Mouse (Mus musculus) neural tube, embryonic 14.5 days (tissue): ENCODE results near the gene Rab11fip4. TPM values are rescaled to one million over a fixed set of nuclear protein-coding genes. Genes with fewer than 3 reads are reported as not detected.
A peak's percentile ranks its signal among the peaks of the same experiment; 100 is the strongest.

Source experiments
- ATAC-seq: fragments of 200-750 bp; cut with Nextera tagmentation; 2 replicates; pipeline ENCODE4 v1.8.0; 2017; ENCODE audit warnings: low read depth, mild to moderate bottlenecking, moderate TSS enrichment, moderate library complexity
- H3K27ac ChIP-seq: fragments of 300-500 bp; sonication (generic); 2 replicates; pipeline ENCODE4 v1.5.1; 2014; ENCODE audit warnings: low read depth, mild to moderate bottlenecking, control low read depth, low read length, moderate library complexity, mixed read lengths
- H3K27me3 ChIP-seq: fragments of 300-500 bp; sonication (generic); 2 replicates; pipeline ENCODE4 v1.6.1; 2014; ENCODE audit warnings: low read length; ENCODE audit not compliant: control insufficient read depth, insufficient read depth
- H3K36me3 ChIP-seq: fragments of 300-500 bp; sonication (generic); 2 replicates; pipeline ENCODE4 v1.6.1; 2014; ENCODE audit warnings: low read length, mixed read lengths; ENCODE audit not compliant: control insufficient read depth, insufficient read depth
- H3K4me1 ChIP-seq: fragments of 300-500 bp; sonication (generic); 2 replicates; pipeline ENCODE4 v1.6.1; 2014; ENCODE audit warnings: low read length; ENCODE audit not compliant: control insufficient read depth, insufficient read depth
- H3K4me2 ChIP-seq: fragments of 300-500 bp; sonication (generic); 2 replicates; pipeline ENCODE4 v1.6.1; 2014; ENCODE audit warnings: mild to moderate bottlenecking, low read depth, low read length, control low read depth
- H3K4me3 ChIP-seq: fragments of 300-500 bp; sonication (generic); 2 replicates; pipeline ENCODE4 v1.5.1; 2014; ENCODE audit warnings: low read depth, low read length, control low read depth, mixed read lengths
- H3K9ac ChIP-seq: fragments of 300-500 bp; sonication (generic); replicated peaks from 2 replicates; pipeline ENCODE4 v1.6.1; 2014; ENCODE audit warnings: low read depth, mild to moderate bottlenecking, control low read depth, low read length, mixed read lengths
- H3K9me3 ChIP-seq: fragments of 300-500 bp; sonication (generic); 2 replicates; pipeline ENCODE4 v1.6.1; 2016; ENCODE audit warnings: low read length; ENCODE audit not compliant: control insufficient read depth
- WGBS: fragments of 180-500 bp; shearing (Covaris S2); extraction: QIAGEN DNeasy Blood & Tissue Kit; methylation state at CpG from one replicate; pipeline ENCODE4 v1.1.7; 2014; 5-methylcytosine and 5-hydroxymethylcytosine counted together
- polyA plus RNA-seq: library from polyadenylated mRNA; unstranded; fragments of >200 nt; fragmentation: Nextera tagmentation; extraction: Ambion mirVana; gene quantifications from 2 replicates; pipeline ENCODE4 v1.2.1, GENCODE M21; 2014

Rab11fip4 gene
- polyA plus RNA-seq, 1 experiment from 2014 or later: 23.1 TPM

GRCm38 (mm10) chr11:79703452-79703851 lies 112.4 kb downstream of the Rab11fip4 start:
- no peaks in the 10 kb centered on the region; the same call in 1 of the 2 replicates for H3K36me3 ChIP-seq
- H3K9ac ChIP-seq: peak overlapping the region; percentile 94; the same call in 1 of the 2 replicates
- H3K4me1 ChIP-seq: peaks cover 25% of the 10 kb centered on the region; the same call in 1 of the 2 replicates
- peak overlapping the region; percentile 63 for H3K4me2 ChIP-seq
- H3K9me3 ChIP-seq: no peaks in the 10 kb centered on the region
- no peaks in the 10 kb centered on the region for H3K27me3 ChIP-seq
- peak; percentile 9; the same call in 1 of the 2 replicates for ATAC-seq
- peak overlapping the region; percentile 98 for H3K27ac ChIP-seq
- peak overlapping the region; percentile 79 for H3K4me3 ChIP-seq
- WGBS: 3% methylated on average over 5 of the region's 5 CpGs

GRCm38 (mm10) chr11:79703885-79704291 lies 112.9 kb downstream of the Rab11fip4 start:
- under 1% methylated on average over 27 of the region's 27 CpGs for WGBS
- Histone ChIP-seq H3K4me2 (peak overlapping the region; percentile 63), H3K9me3 (no peaks in the 10 kb centered on the region), H3K36me3 (no peaks in the 10 kb centered on the region; the same call in 1 of the 2 replicates), H3K4me1 (peaks cover 25% of the 10 kb centered on the region; the same call in 1 of the 2 replicates), H3K9ac (peak overlapping the region; percentile 94), H3K27ac (peak overlapping the region; percentile 98), H3K4me3 (peak overlapping the region; percentile 79), H3K27me3 (no peaks in the 10 kb centered on the region)
- peak; percentile 76 for ATAC-seq

GRCm38 (mm10) chr11:79704318-79705150 lies 113.5 kb downstream of the Rab11fip4 start:
- peak overlapping the region; percentile 98 for H3K27ac ChIP-seq
- H3K9me3 ChIP-seq: no peaks in the 10 kb centered on the region
- no peaks in the 10 kb centered on the region; the same call in 1 of the 2 replicates for H3K36me3 ChIP-seq
- peaks cover 25% of the 10 kb centered on the region; the same call in 1 of the 2 replicates for H3K4me1 ChIP-seq
- ATAC-seq: peak; percentile 93
- H3K9ac ChIP-seq: peak overlapping the region; percentile 94
- no peaks in the 10 kb centered on the region for H3K27me3 ChIP-seq
- H3K4me2 ChIP-seq: peak overlapping the region; percentile 63
- H3K4me3 ChIP-seq: peak overlapping the region; percentile 79
- WGBS: under 1% methylated on average over 57 of the region's 61 CpGs

GRCm38 (mm10) chr11:79707084-79707483 lies 116.1 kb downstream of the Rab11fip4 start:
- Histone ChIP-seq H3K4me3 (no peak overlapping the region), H3K9ac (no peak overlapping the region), H3K9me3 (no peaks in the 10 kb centered on the region), H3K27me3 (peaks cover 3% of the 10 kb centered on the region; the same call in 1 of the 2 replicates), H3K27ac (no peak overlapping the region), H3K4me1 (peaks cover 19% of the 10 kb centered on the region), H3K36me3 (no peaks in the 10 kb centered on the region), H3K4me2 (no peak overlapping the region)
- 80% methylated on average over 3 of the region's 3 CpGs for WGBS
- ATAC-seq: no peak

GRCm38 (mm10) chr11:79710868-79711765 lies 120.1 kb downstream of the Rab11fip4 start:
- H3K4me1 ChIP-seq: peaks cover 8% of the 10 kb centered on the region
- H3K36me3 ChIP-seq: no peaks in the 10 kb centered on the region
- under 1% methylated on average over 89 of the region's 106 CpGs for WGBS
- H3K27ac ChIP-seq: no peak overlapping the region
- ATAC-seq: peak; percentile 80; the same call in 1 of the 2 replicates
- peak overlapping the region; percentile 59 for H3K4me3 ChIP-seq
- peak overlapping the region; percentile 99 for H3K4me2 ChIP-seq
- H3K9me3 ChIP-seq: no peaks in the 10 kb centered on the region
- H3K27me3 ChIP-seq: peaks cover 5% of the 10 kb centered on the region
- peak overlapping the region; percentile 56 for H3K9ac ChIP-seq

GRCm38 (mm10) chr11:79711766-79712369 lies 120.9 kb downstream of the Rab11fip4 start:
- no peaks in the 10 kb centered on the region for H3K9me3 ChIP-seq
- peaks cover 8% of the 10 kb centered on the region for H3K4me1 ChIP-seq
- 3% methylated on average over 46 of the region's 46 CpGs for WGBS
- H3K4me3 ChIP-seq: peak overlapping the region; percentile 59
- H3K27me3 ChIP-seq: peaks cover 5% of the 10 kb centered on the region
- ATAC-seq: no peak
- H3K27ac ChIP-seq: no peak overlapping the region
- no peaks in the 10 kb centered on the region for H3K36me3 ChIP-seq
- H3K9ac ChIP-seq: no peak overlapping the region; the same call in 1 of the 2 replicates
- H3K4me2 ChIP-seq: peak overlapping the region; percentile 99

GRCm38 (mm10) chr11:79713184-79713583 lies 122.2 kb downstream of the Rab11fip4 start:
- 25% methylated on average over 6 of the region's 6 CpGs for WGBS
- no peak overlapping the region for H3K27ac ChIP-seq
- no peak overlapping the region for H3K4me3 ChIP-seq
- H3K36me3 ChIP-seq: no peaks in the 10 kb centered on the region
- H3K9ac ChIP-seq: no peak overlapping the region
- peaks cover 5% of the 10 kb centered on the region for H3K27me3 ChIP-seq
- peaks cover 8% of the 10 kb centered on the region for H3K4me1 ChIP-seq
- peak overlapping the region; percentile 1; the same call in 1 of the 2 replicates for H3K4me2 ChIP-seq
- no peaks in the 10 kb centered on the region for H3K9me3 ChIP-seq
- no peak for ATAC-seq

- H3K4me3 ChIP-seq: no peak overlapping the region
- no peaks in the 10 kb centered on the region for H3K9me3 ChIP-seq
- no peak overlapping the region for H3K9ac ChIP-seq
- H3K36me3 ChIP-seq: no peaks in the 10 kb centered on the region
- no peak for ATAC-seq
- H3K4me1 ChIP-seq: peaks cover 8% of the 10 kb centered on the region
- no peak overlapping the region for H3K4me2 ChIP-seq
- H3K27ac ChIP-seq: no peak overlapping the region
- H3K27me3 ChIP-seq: peaks cover 5% of the 10 kb centered on the region
- 61% methylated on average over 4 of the region's 4 CpGs for WGBS
Measured at GRCm38 (mm10) chr11:79713678-79714077, 122.7 kb downstream of the Rab11fip4 start.
